Mouse (Mus musculus): Measurements from ENCODE around the gene Erbb2. TPM values are rescaled to one million over a fixed set of nuclear protein-coding genes. Genes with fewer than 3 reads are reported as not detected.
"Not testable (repeated sequence)": the region's sequence is repeated elsewhere in the genome, so short reads cannot be mapped to it uniquely, and the experiment has no call there.

Gene Erbb2
- polyA plus RNA-seq, 1 experiment from 2014 or later = 7.3 TPM

DNA sequence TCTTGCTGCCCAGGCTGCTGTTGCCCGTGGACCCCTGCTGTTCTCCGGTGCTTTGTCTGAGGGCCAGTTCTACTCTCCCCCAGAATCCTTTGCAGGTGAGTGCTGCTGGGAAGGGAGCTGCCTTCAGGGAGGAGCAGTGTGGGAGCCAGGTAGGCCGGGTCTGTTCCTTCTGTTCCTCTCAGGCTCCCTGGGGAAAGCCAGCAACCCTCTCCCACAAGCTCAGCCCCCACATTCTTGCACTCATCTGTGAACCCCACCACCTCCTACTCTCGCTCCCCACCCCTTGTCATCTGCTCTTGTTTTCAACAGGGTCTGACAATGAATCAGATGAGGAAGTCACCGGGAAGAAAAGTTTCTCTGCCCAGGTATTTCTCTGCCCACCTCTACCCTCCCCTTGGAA is 35.5 kb upstream of the Erbb2 start:
- no peak for ATAC-seq (ENCODE audit: low FRiP score)
- peaks cover 58% of the 10 kb centered on the region for H3K36me3 ChIP-seq
- H3K4me3 ChIP-seq (replicated peaks) = no peak overlapping the region
- H3K27me3 ChIP-seq (replicated peaks) = no peaks in the 10 kb centered on the region
- H3K4me2 ChIP-seq = no peak overlapping the region
- no peak overlapping the region for H3K9ac ChIP-seq (replicated peaks)
- H3K27ac ChIP-seq (replicated peaks) = no peak overlapping the region
- peaks cover 4% of the 10 kb centered on the region; the same call in 1 of the 2 replicates for H3K4me1 ChIP-seq
- no peaks in the 10 kb centered on the region for H3K9me3 ChIP-seq (replicated peaks)
- WGBS = 77% methylated on average over 5 of the region's 5 CpGs

DNA sequence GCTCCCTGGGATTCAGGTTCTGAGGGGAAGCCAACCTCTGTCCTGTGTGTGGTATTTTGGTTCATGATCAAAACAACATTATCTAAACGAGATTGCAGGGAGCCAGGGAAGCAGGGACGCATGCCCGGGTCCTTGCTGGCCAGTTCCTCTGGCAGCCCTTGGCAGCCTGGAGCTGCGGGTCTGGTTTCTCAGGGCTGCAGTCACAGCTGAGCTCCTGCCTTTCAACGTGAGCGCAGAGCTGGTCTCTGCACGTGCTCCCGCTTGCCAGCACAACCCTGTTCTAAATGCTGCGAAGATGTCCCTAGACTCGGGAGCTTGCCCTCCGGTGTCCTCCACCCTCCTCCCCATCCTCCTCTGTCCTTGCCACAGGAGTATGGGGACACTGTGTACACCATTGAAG is 34.5 kb upstream of the Erbb2 start:
- Histone ChIP-seq H3K4me2 (no peak overlapping the region), H3K27me3 (replicated peaks) (no peaks in the 10 kb centered on the region), H3K4me1 (no peaks in the 10 kb centered on the region), H3K9ac (replicated peaks) (no peak overlapping the region), H3K4me3 (replicated peaks) (no peak overlapping the region), H3K36me3 (peaks cover 57% of the 10 kb centered on the region), H3K27ac (replicated peaks) (no peak overlapping the region), H3K9me3 (replicated peaks) (no peaks in the 10 kb centered on the region)
- 86% methylated on average over 11 of the region's 11 CpGs for WGBS
- no peak for ATAC-seq (ENCODE audit: low FRiP score)

DNA sequence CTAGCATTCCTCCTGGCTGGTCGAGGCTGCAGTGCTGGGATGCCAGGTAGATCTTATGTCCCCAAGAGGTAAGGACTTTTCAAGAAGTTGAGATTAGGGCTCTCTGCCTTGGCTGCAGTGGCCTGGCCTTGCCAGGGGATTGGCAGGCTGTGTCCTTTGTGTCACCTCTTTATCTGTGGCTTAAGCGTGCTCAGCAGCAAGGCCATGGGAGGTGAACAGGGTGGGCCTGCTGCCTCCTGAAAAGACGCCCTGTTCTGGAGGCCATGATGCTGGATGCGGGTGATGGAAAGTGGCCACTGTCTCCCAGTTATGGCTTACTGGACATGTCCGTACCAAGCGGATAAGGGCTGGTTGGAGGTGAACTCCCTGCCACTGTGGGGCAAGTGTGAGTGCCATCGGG is 32.9 kb upstream of the Erbb2 start:
- H3K36me3 ChIP-seq = peaks cover 54% of the 10 kb centered on the region
- H3K9me3 ChIP-seq (replicated peaks) = no peaks in the 10 kb centered on the region
- WGBS = 92% methylated on average over 7 of the region's 7 CpGs
- no peak overlapping the region for H3K9ac ChIP-seq (replicated peaks)
- ATAC-seq (ENCODE audit: low FRiP score) = no peak
- H3K27me3 ChIP-seq (replicated peaks) = no peaks in the 10 kb centered on the region
- H3K4me1 ChIP-seq = no peaks in the 10 kb centered on the region
- no peak overlapping the region for H3K4me2 ChIP-seq
- no peak overlapping the region for H3K4me3 ChIP-seq (replicated peaks)
- no peak overlapping the region for H3K27ac ChIP-seq (replicated peaks)

GRCm38 (mm10) chr11:98380106-98380505 is 32.2 kb upstream of the Erbb2 start:
- Histone ChIP-seq H3K9me3 (replicated peaks) (no peaks in the 10 kb centered on the region), H3K27me3 (replicated peaks) (peaks cover 7% of the 10 kb centered on the region; the same call in 1 of the 2 replicates), H3K36me3 (peaks cover 52% of the 10 kb centered on the region), H3K9ac (replicated peaks) (no peak overlapping the region), H3K4me3 (replicated peaks) (no peak overlapping the region), H3K27ac (replicated peaks) (no peak overlapping the region), H3K4me2 (no peak overlapping the region), H3K4me1 (no peaks in the 10 kb centered on the region)
- WGBS = 80% methylated on average over 6 of the region's 6 CpGs
- ATAC-seq (ENCODE audit: low FRiP score) = no peak

DNA sequence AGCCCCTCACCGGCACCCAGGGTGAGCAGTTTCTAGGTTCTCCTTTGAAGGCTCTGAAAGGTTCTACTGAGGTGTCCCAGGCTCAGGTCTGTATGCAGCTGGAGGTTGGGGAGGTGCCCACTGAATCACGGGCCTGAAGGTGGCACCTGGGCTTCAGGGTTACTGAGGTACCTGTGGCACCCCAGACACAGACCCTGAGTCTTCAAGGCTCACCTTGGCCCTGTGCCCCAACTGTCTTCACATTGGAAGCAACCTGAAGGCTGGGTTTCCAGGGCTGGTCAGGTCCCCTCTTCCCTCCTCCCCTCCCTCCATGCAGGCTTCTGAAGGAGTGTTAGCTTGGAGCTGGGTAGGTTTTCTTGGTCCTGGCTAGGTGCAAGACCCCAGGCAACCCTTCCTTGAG is 30.6 kb upstream of the Erbb2 start:
- H3K9ac ChIP-seq (replicated peaks) = no peak overlapping the region
- H3K4me3 ChIP-seq (replicated peaks) = no peak overlapping the region
- WGBS = 92% methylated on average over 2 of the region's 2 CpGs
- no peak for ATAC-seq (ENCODE audit: low FRiP score)
- peaks cover 4% of the 10 kb centered on the region; the same call in 1 of the 2 replicates for H3K4me1 ChIP-seq
- H3K36me3 ChIP-seq = peaks cover 39% of the 10 kb centered on the region
- H3K4me2 ChIP-seq = no peak overlapping the region
- H3K27me3 ChIP-seq (replicated peaks) = peaks cover 21% of the 10 kb centered on the region
- no peak overlapping the region for H3K27ac ChIP-seq (replicated peaks)
- H3K9me3 ChIP-seq (replicated peaks) = no peaks in the 10 kb centered on the region

- not testable (repeated sequence) for H3K4me3 ChIP-seq (replicated peaks); ATAC-seq (ENCODE audit: low FRiP score); H3K4me2 ChIP-seq; H3K27ac ChIP-seq (replicated peaks); H3K9me3 ChIP-seq (replicated peaks); H3K9ac ChIP-seq (replicated peaks); H3K4me1 ChIP-seq
- peaks cover 28% of the 10 kb centered on the region for H3K27me3 ChIP-seq (replicated peaks)
- WGBS = 60% methylated on average over 2 of the region's 2 CpGs
- H3K36me3 ChIP-seq = peaks cover 31% of the 10 kb centered on the region
Measured at GRCm38 (mm10) chr11:98382405-98382804, 29.9 kb upstream of the Erbb2 start.

DNA sequence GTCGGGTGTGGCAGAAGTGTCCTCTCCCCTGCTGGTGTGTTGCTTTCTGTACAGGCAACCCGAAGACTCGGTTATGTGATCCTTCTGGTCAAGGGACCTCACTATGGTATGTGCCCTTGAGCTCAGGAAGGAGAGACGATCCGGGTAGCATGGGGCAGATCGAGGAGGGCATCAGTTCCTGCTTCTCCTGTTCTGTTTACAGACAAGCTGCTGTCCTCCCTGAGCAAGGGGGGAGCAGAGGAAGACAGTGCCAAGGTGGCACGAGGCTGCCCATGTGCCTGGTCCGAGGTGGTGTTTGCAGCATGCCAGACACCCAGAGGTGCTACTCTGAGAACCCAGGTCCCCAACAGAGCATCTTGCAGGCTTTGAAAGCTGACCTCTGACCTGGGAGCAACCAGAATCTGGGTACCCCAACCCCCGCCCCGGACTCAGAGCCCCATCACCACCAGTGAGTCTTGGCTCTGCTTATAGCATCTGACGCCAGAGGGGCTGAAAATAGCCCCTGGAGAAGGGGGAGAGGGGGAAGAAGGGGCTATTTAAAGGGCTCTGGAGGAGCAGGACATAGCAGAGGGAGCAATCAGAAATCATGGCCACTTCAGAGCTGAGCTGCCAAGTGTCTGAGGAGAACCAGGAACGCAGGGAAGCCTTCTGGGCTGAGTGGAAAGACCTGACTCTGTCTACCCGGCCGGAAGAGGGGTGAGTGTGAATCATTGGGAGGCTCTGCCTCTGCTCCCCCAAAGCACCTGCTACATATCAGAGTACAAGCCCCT is 28.8 kb upstream of the Erbb2 start, which contains the start of gene Tcap:
Tcap (plus strand) TSS at position 551 of the 770 bp plus-strand sequence.
- Histone ChIP-seq H3K27ac (replicated peaks) (no peak within 1 kb of the TSS), H3K4me3 (replicated peaks) (no peak within 1 kb of the TSS), H3K9ac (replicated peaks) (no peak within 1 kb of the TSS), H3K9me3 (replicated peaks) (no peaks in the 10 kb centered on the region), H3K4me2 (no peak within 1 kb of the TSS), H3K27me3 (replicated peaks) (peaks cover 39% of the 10 kb centered on the region), H3K36me3 (peaks cover 21% of the 10 kb centered on the region), H3K4me1 (peaks cover 9% of the 10 kb centered on the region; the same call in 1 of the 2 replicates)
- no peak for ATAC-seq (ENCODE audit: low FRiP score)
- 65% methylated on average over 14 of the region's 14 CpGs for WGBS

- H3K4me2 ChIP-seq = no peak overlapping the region
- H3K4me3 ChIP-seq (replicated peaks) = no peak overlapping the region
- H3K36me3 ChIP-seq = peaks cover 14% of the 10 kb centered on the region
- no peak for ATAC-seq (ENCODE audit: low FRiP score)
- peaks cover 46% of the 10 kb centered on the region for H3K27me3 ChIP-seq (replicated peaks)
- no peak overlapping the region for H3K27ac ChIP-seq (replicated peaks)
- WGBS = 73% methylated on average over 20 of the region's 20 CpGs
- H3K9ac ChIP-seq (replicated peaks) = no peak overlapping the region
- peaks cover 9% of the 10 kb centered on the region; the same call in 1 of the 2 replicates for H3K4me1 ChIP-seq
- no peaks in the 10 kb centered on the region for H3K9me3 ChIP-seq (replicated peaks)
Measured at GRCm38 (mm10) chr11:98384216-98384615, 28.1 kb upstream of the Erbb2 start.

- Histone ChIP-seq H3K27ac (replicated peaks) (no peak overlapping the region), H3K9ac (replicated peaks) (no peak overlapping the region), H3K36me3 (peaks cover 7% of the 10 kb centered on the region), H3K9me3 (replicated peaks) (no peaks in the 10 kb centered on the region), H3K4me2 (no peak overlapping the region), H3K27me3 (replicated peaks) (peaks cover 48% of the 10 kb centered on the region), H3K4me1 (peaks cover 9% of the 10 kb centered on the region; the same call in 1 of the 2 replicates), H3K4me3 (replicated peaks) (no peak overlapping the region)
- WGBS = 66% methylated on average over 8 of the region's 8 CpGs
- ATAC-seq (ENCODE audit: low FRiP score) = no peak
Measured at GRCm38 (mm10) chr11:98384721-98385637, 27.3 kb upstream of the Erbb2 start.

DNA sequence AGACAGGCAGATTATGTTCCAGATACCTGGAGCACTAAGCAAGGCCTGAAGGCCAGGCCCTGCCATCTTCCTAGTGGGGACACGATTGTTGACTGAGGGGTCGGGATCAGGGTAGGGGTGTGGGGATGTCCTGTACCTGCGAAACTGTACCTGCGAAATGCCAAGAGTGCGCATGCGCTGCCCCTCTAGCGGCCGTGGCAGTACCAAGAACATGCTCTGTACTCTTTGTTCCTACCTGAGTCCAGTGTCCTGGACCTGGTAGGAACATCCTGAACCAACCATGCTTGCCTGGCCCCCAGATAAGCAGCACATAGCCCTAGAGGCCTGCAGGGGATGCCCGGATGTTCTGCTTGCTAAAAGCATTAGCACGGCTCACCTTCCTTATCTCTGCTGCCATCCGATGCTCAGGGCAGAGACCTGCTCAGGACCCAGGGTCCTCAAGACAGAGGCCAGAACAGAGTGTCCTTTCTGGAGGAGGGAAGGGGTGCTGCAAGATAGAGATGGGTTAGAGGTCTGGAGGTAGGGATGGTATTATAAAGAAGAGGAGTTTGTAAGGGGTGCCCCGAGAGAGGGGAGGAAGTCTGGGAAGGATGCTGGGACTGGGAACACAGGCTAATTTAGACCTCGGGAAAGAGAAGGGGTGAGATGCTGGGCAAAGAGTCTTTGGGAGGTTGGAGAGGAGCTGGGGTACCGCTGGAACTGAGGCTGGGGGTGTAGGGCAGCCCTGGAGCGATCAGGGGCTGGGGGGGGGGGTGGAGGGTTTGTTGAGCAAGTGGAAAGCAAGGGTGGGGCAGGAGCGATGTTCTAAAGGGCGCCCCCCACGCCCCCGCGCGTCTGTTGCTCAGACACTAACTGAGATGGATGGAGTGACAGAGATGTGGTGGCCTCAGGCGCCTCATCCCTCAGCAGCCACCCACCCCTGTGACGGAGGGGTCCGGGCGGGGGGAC is 26.4 kb upstream of the Erbb2 start, which contains the start of gene Pnmt:
Pnmt (plus strand) TSS at position 813 of the 948 bp plus-strand sequence.
- Histone ChIP-seq H3K4me2 (peak within 1 kb of the TSS; percentile 35), H3K27me3 (replicated peaks) (peaks cover 57% of the 10 kb centered on the region)

GRCm38 (mm10) chr11:98386596-98386995 is 25.7 kb upstream of the Erbb2 start:
- peak overlapping the region; percentile 35 for H3K4me2 ChIP-seq
- H3K36me3 ChIP-seq = no peaks in the 10 kb centered on the region
- whole genome bisulfite sequencing = 18% methylated on average over 24 of the region's 24 CpGs
- H3K27me3 ChIP-seq (replicated peaks) = peaks cover 62% of the 10 kb centered on the region
- ATAC-seq (ENCODE audit: low FRiP score) = no peak
- peaks cover 9% of the 10 kb centered on the region; the same call in 1 of the 2 replicates for H3K4me1 ChIP-seq
- H3K27ac ChIP-seq (replicated peaks) = no peak overlapping the region
- H3K9ac ChIP-seq (replicated peaks) = no peak overlapping the region; the same call in 1 of the 2 replicates
- H3K9me3 ChIP-seq (replicated peaks) = no peaks in the 10 kb centered on the region
- no peak overlapping the region for H3K4me3 ChIP-seq (replicated peaks)

More for the DNA sequence above, 26.4 kb upstream of the Erbb2 start, which contains the start of gene Pnmt:
- WGBS = 61% methylated on average over 25 of the region's 25 CpGs
- H3K4me1 ChIP-seq = peaks cover 9% of the 10 kb centered on the region; the same call in 1 of the 2 replicates
- H3K9me3 ChIP-seq (replicated peaks) = no peaks in the 10 kb centered on the region
- no peak within 1 kb of the TSS for H3K27ac ChIP-seq (replicated peaks)
- ATAC-seq (ENCODE audit: low FRiP score) = no peak
- H3K36me3 ChIP-seq = no peaks in the 10 kb centered on the region
- no peak within 1 kb of the TSS for H3K4me3 ChIP-seq (replicated peaks)
- no peak within 1 kb of the TSS; the same call in 1 of the 2 replicates for H3K9ac ChIP-seq (replicated peaks)
